Mouse (Mus musculus): Measurements from ENCODE around the gene Myh7b.
"Not testable (repeated sequence)": the region's sequence is repeated elsewhere in the genome, so short reads cannot be mapped to it uniquely, and the experiment has no call there.

GRCm38 (mm10) chr2:155605236-155605589, 5.8 kb upstream of the Myh7b start:
- TF ChIP-seq TAL1, GATA1 (IDR thresholded peaks at IDR 0.05; ENCODE audit: low read length): not testable (repeated sequence)

Data from erythroblast, embryonic 14.5 days (primary cell).